Mouse (Mus musculus) T-cell, adult 66 days (primary cell): ENCODE measurements around the gene Angptl3. TPM values are rescaled to one million over a fixed set of nuclear protein-coding genes. Genes with fewer than 3 reads are reported as not detected.

Experiments used
- total RNA-seq, 2 experiments: library from RNA; stranded (reverse); gene quantifications; 3 replicates in 1 of 2; 4 replicates in 1 of 2; pipeline ENCODE4 v1.2.4; 2023

The Angptl3 gene
- total RNA-seq, result not detected

GRCm38 (mm10) chr4:99030686-99031085, at the start of gene Angptl3:
Gene Angptl3, plus strand, starts transcription at chr4:99030954.

Other genes starting within 250 kb of the Angptl3 start
- gene Kank4, start 213.4 kb upstream of the Angptl3 start, total RNA-seq, result not detected
- gene I0C0044D17Rik, start 207.1 kb upstream of the Angptl3 start, total RNA-seq, result not detected
- gene Usp1, start 107.1 kb upstream of the Angptl3 start, total RNA-seq, result 10 to 100 TPM; 49.8 to 55.4 TPM
- gene Dock7, start 90.0 kb downstream of the Angptl3 start, total RNA-seq, result 1 to 10 TPM; 1.1 to 2.0 TPM
- 1 to 10 TPM; 1.0 to 1.2 TPM for gene Atg4c, start 163.0 kb downstream of the Angptl3 start, total RNA-seq